Mouse (Mus musculus): ENCODE results near the gene Rab43.
A peak's percentile ranks its signal among the peaks of the same experiment; 100 is the strongest.

Gene Rab43

GRCm38 (mm10) chr6:87808521-87808920 lies 3.4 kb downstream of the Rab43 start:
- DNase-seq, result no peak

- no peak for DNase-seq
These were observed 4.1 kb downstream of the Rab43 start for GRCm38 (mm10) chr6:87807735-87808440.

- DNase-seq, result no peak
These were observed 5.1 kb downstream of the Rab43 start for GRCm38 (mm10) chr6:87806857-87807256.

- DNase-seq, result no peak
These were observed 5.9 kb downstream of the Rab43 start for GRCm38 (mm10) chr6:87806028-87806427.

- DNase-seq, result no peak
These were observed 6.5 kb downstream of the Rab43 start for GRCm38 (mm10) chr6:87805448-87805847.

- DNase-seq, result no peak
These were observed 7.1 kb downstream of the Rab43 start for GRCm38 (mm10) chr6:87804886-87805285.

GRCm38 (mm10) chr6:87804036-87804435 lies 7.9 kb downstream of the Rab43 start:
- DNase-seq, result no peak

GRCm38 (mm10) chr6:87802462-87802861 lies 9.5 kb downstream of the Rab43 start:
- no peak for DNase-seq

GRCm38 (mm10) chr6:87799576-87799975 lies 12.4 kb downstream of the Rab43 start:
- DNase-seq, result no peak

- no peak for DNase-seq
These were observed 14.6 kb downstream of the Rab43 start for GRCm38 (mm10) chr6:87797321-87797720.

- no peak for DNase-seq
These were observed 15.6 kb downstream of the Rab43 start for GRCm38 (mm10) chr6:87796251-87796880.

GRCm38 (mm10) chr6:87795385-87796150 lies 16.4 kb downstream of the Rab43 start:
- no peak for DNase-seq

- DNase-seq, result no peak
These were observed 18.0 kb downstream of the Rab43 start for GRCm38 (mm10) chr6:87793821-87794510.

- no peak for DNase-seq
These were observed 20.1 kb downstream of the Rab43 start for GRCm38 (mm10) chr6:87791826-87792225.

- peak; percentile 34 for DNase-seq
These were observed 21.0 kb downstream of the Rab43 start for GRCm38 (mm10) chr6:87790779-87791480.

- DNase-seq, result no peak
These were observed 22.2 kb downstream of the Rab43 start for GRCm38 (mm10) chr6:87789791-87790190.

- DNase-seq, result no peak
These were observed 22.9 kb downstream of the Rab43 start for GRCm38 (mm10) chr6:87788896-87789587.

- no peak for DNase-seq
These were observed 23.6 kb downstream of the Rab43 start for GRCm38 (mm10) chr6:87788266-87788895.

GRCm38 (mm10) chr6:87787108-87787890 lies 24.7 kb downstream of the Rab43 start:
- DNase-seq, result no peak

GRCm38 (mm10) chr6:87786621-87787020 lies 25.3 kb downstream of the Rab43 start:
- no peak for DNase-seq

- DNase-seq, result no peak
These were observed 27.9 kb downstream of the Rab43 start for GRCm38 (mm10) chr6:87784033-87784432.

Data from thymus, postnatal 14 days (tissue).